Mouse (Mus musculus) heart, embryonic 13.5 days (tissue): ENCODE measurements around the gene Scamp4. TPM values are rescaled to one million over a fixed set of nuclear protein-coding genes. Genes with fewer than 3 reads are reported as not detected.

Experiments
- ATAC-seq: fragments of 200-750 bp; cut with Nextera tagmentation; 2 replicates; pipeline ENCODE4 v1.8.0; 2017; ENCODE audit warnings: moderate TSS enrichment; ENCODE audit not compliant: insufficient number of reproducible peaks, low FRiP score, low TSS enrichment; ENCODE audit errors: extremely low read depth
- H3K27ac ChIP-seq: fragments of 300-500 bp; sonication (generic); replicated peaks from 2 replicates; pipeline ENCODE4 v1.5.1; 2015; ENCODE audit warnings: moderate library complexity, mild to moderate bottlenecking, inconsistent platforms
- H3K27me3 ChIP-seq: fragments of 300-500 bp; sonication (generic); replicated peaks from 2 replicates; pipeline ENCODE4 v1.6.1; 2015; ENCODE audit warnings: mild to moderate bottlenecking, inconsistent platforms
- H3K36me3 ChIP-seq: fragments of 300-500 bp; sonication (generic); 2 replicates; pipeline ENCODE4 v1.6.1; 2015; ENCODE audit warnings: mild to moderate bottlenecking, inconsistent platforms
- H3K4me1 ChIP-seq: fragments of 300-500 bp; sonication (generic); 2 replicates; pipeline ENCODE4 v1.6.1; 2015; ENCODE audit warnings: inconsistent platforms
- H3K4me2 ChIP-seq: fragments of 300-500 bp; sonication (generic); 2 replicates; pipeline ENCODE4 v1.6.1; 2015; ENCODE audit warnings: inconsistent platforms, mild to moderate bottlenecking, moderate library complexity
- H3K4me3 ChIP-seq: fragments of 300-500 bp; sonication (generic); 2 replicates; pipeline ENCODE4 v1.5.1; 2015; ENCODE audit warnings: moderate library complexity, mild to moderate bottlenecking, inconsistent platforms
- H3K9ac ChIP-seq: fragments of 300-500 bp; sonication (generic); 2 replicates; pipeline ENCODE4 v1.6.1; 2015; ENCODE audit warnings: inconsistent platforms, mild to moderate bottlenecking, moderate library complexity
- H3K9me3 ChIP-seq: fragments of 300-500 bp; sonication (generic); 2 replicates; pipeline ENCODE4 v1.6.1; 2016; ENCODE audit warnings: inconsistent platforms
- WGBS: fragments of 180-500 bp; shearing (Covaris S2); methylation state at CpG from one replicate; pipeline ENCODE4 v1.1.7; 2015; ENCODE audit warnings: mixed read lengths; 5-methylcytosine and 5-hydroxymethylcytosine counted together
- polyA plus RNA-seq: library from polyadenylated mRNA; unstranded; fragments of >200 nt; fragmentation: Nextera tagmentation; extraction: Ambion mirVana; gene quantifications from 2 replicates; pipeline ENCODE4 v1.2.1, GENCODE M21; 2015

Gene Scamp4
- polyA plus RNA-seq, 1 experiment from 2014 or later = 65.9 TPM

GRCm38 (mm10) chr10:80570419-80570818 lies 32.3 kb upstream of the Scamp4 start:
- Histone ChIP-seq H3K4me1 (peaks cover 71% of the 10 kb centered on the region), H3K9me3 (no peaks in the 10 kb centered on the region), H3K27ac (no peak overlapping the region), H3K27me3 (no peaks in the 10 kb centered on the region), H3K4me3 (peak overlapping the region; percentile 36), H3K4me2 (peak overlapping the region; percentile 59), H3K36me3 (peaks cover 20% of the 10 kb centered on the region), H3K9ac (peak overlapping the region; percentile 77)
- ATAC-seq = no peak
- 78% methylated on average over 10 of the region's 10 CpGs for WGBS

GRCm38 (mm10) chr10:80570871-80571836 lies 31.5 kb upstream of the Scamp4 start:
- WGBS = 22% methylated on average over 30 of the region's 30 CpGs

GRCm38 (mm10) chr10:80572477-80572876 lies 30.2 kb upstream of the Scamp4 start:
- Histone ChIP-seq H3K27me3 (no peaks in the 10 kb centered on the region), H3K9me3 (no peaks in the 10 kb centered on the region), H3K36me3 (peaks cover 15% of the 10 kb centered on the region), H3K27ac (peak overlapping the region; percentile 48; the same call in 1 of the 2 replicates), H3K4me1 (peaks cover 70% of the 10 kb centered on the region), H3K4me2 (no peak overlapping the region), H3K9ac (peak overlapping the region; percentile 77; the same call in 1 of the 2 replicates), H3K4me3 (no peak overlapping the region)
- WGBS = 80% methylated on average over 2 of the region's 2 CpGs
- ATAC-seq = no peak

More at GRCm38 (mm10) chr10:80570871-80571836, 31.5 kb upstream of the Scamp4 start:
- H3K27me3 ChIP-seq = no peaks in the 10 kb centered on the region
- H3K4me1 ChIP-seq = peaks cover 77% of the 10 kb centered on the region
- peaks cover 16% of the 10 kb centered on the region for H3K36me3 ChIP-seq
- peak overlapping the region; percentile 36 for H3K4me3 ChIP-seq
- H3K9ac ChIP-seq = peak overlapping the region; percentile 77
- no peaks in the 10 kb centered on the region for H3K9me3 ChIP-seq
- H3K4me2 ChIP-seq = peak overlapping the region; percentile 59
- H3K27ac ChIP-seq = peak overlapping the region; percentile 58
- no peak for ATAC-seq

GRCm38 (mm10) chr10:80573944-80574343 lies 28.7 kb upstream of the Scamp4 start:
- peaks cover 75% of the 10 kb centered on the region for H3K4me1 ChIP-seq
- no peaks in the 10 kb centered on the region for H3K9me3 ChIP-seq
- peak overlapping the region; percentile 16; the same call in 1 of the 2 replicates for H3K4me2 ChIP-seq
- ATAC-seq = no peak
- peak overlapping the region; percentile 91 for H3K9ac ChIP-seq
- H3K27ac ChIP-seq = no peak overlapping the region
- H3K4me3 ChIP-seq = no peak overlapping the region
- 52% methylated on average over 9 of the region's 9 CpGs for WGBS
- peaks cover under 1% of the 10 kb centered on the region; the same call in 1 of the 2 replicates for H3K36me3 ChIP-seq
- H3K27me3 ChIP-seq = no peaks in the 10 kb centered on the region

- WGBS = 72% methylated on average over 3 of the region's 3 CpGs
- ATAC-seq = no peak
- Histone ChIP-seq H3K4me1 (peaks cover 77% of the 10 kb centered on the region), H3K4me3 (peak overlapping the region; percentile 90; the same call in 1 of the 2 replicates), H3K36me3 (no peaks in the 10 kb centered on the region), H3K27ac (no peak overlapping the region), H3K9ac (peak overlapping the region; percentile 91), H3K4me2 (peak overlapping the region; percentile 97), H3K9me3 (no peaks in the 10 kb centered on the region), H3K27me3 (no peaks in the 10 kb centered on the region)
Observed at GRCm38 (mm10) chr10:80574896-80575295, 27.8 kb upstream of the Scamp4 start.

GRCm38 (mm10) chr10:80575925-80576324 lies 26.7 kb upstream of the Scamp4 start:
- peak overlapping the region; percentile 90 for H3K4me3 ChIP-seq
- no peaks in the 10 kb centered on the region for H3K27me3 ChIP-seq
- ATAC-seq = no peak
- H3K4me2 ChIP-seq = peak overlapping the region; percentile 97
- 0 out of 2 replicates have a peak overlapping the region, but pooled peaks have one; percentile 91 for H3K27ac ChIP-seq
- peaks cover 67% of the 10 kb centered on the region for H3K4me1 ChIP-seq
- peak overlapping the region; percentile 91 for H3K9ac ChIP-seq
- WGBS = 13% methylated on average over 17 of the region's 17 CpGs
- H3K36me3 ChIP-seq = peaks cover 1% of the 10 kb centered on the region; the same call in 1 of the 2 replicates
- H3K9me3 ChIP-seq = no peaks in the 10 kb centered on the region

GRCm38 (mm10) chr10:80576351-80577194 lies 26.1 kb upstream of the Scamp4 start:
- H3K27ac ChIP-seq = peak overlapping the region; percentile 91
- peaks cover 7% of the 10 kb centered on the region for H3K36me3 ChIP-seq
- WGBS = under 1% methylated on average over 83 of the region's 96 CpGs
- peak overlapping the region; percentile 97 for H3K4me2 ChIP-seq
- no peaks in the 10 kb centered on the region for H3K9me3 ChIP-seq
- peak overlapping the region; percentile 91 for H3K9ac ChIP-seq
- peak overlapping the region; percentile 90 for H3K4me3 ChIP-seq
- peaks cover 60% of the 10 kb centered on the region for H3K4me1 ChIP-seq
- no peaks in the 10 kb centered on the region for H3K27me3 ChIP-seq
- ATAC-seq = no peak

GRCm38 (mm10) chr10:80577195-80578130 lies 25.2 kb upstream of the Scamp4 start, which contains the start of gene Klf16:
Gene Klf16, minus strand, starts transcription at chr10:80577321.
- WGBS = under 1% methylated on average over 81 of the region's 97 CpGs
- no peaks in the 10 kb centered on the region for H3K27me3 ChIP-seq
- peak within 1 kb of the TSS; percentile 91 for H3K9ac ChIP-seq
- ATAC-seq = peak; percentile 83
- no peaks in the 10 kb centered on the region for H3K9me3 ChIP-seq
- peak within 1 kb of the TSS; percentile 91 for H3K27ac ChIP-seq
- H3K4me1 ChIP-seq = peaks cover 51% of the 10 kb centered on the region
- peaks cover 15% of the 10 kb centered on the region for H3K36me3 ChIP-seq
- H3K4me2 ChIP-seq = peak within 1 kb of the TSS; percentile 97
- peak within 1 kb of the TSS; percentile 90 for H3K4me3 ChIP-seq

- H3K4me1 ChIP-seq = peaks cover 44% of the 10 kb centered on the region
- H3K36me3 ChIP-seq = peaks cover 20% of the 10 kb centered on the region
- peak overlapping the region; percentile 91 for H3K27ac ChIP-seq
- WGBS = under 1% methylated on average over 29 of the region's 29 CpGs
- peak overlapping the region; percentile 90 for H3K4me3 ChIP-seq
- peak overlapping the region; percentile 91 for H3K9ac ChIP-seq
- peak overlapping the region; percentile 97 for H3K4me2 ChIP-seq
- no peaks in the 10 kb centered on the region for H3K9me3 ChIP-seq
- ATAC-seq = peak; percentile 14
- no peaks in the 10 kb centered on the region for H3K27me3 ChIP-seq
Observed at GRCm38 (mm10) chr10:80578131-80578750, 24.4 kb upstream of the Scamp4 start.

GRCm38 (mm10) chr10:80578911-80579310 lies 23.8 kb upstream of the Scamp4 start:
- H3K4me3 ChIP-seq = peak overlapping the region; percentile 90

More at GRCm38 (mm10) chr10:80578911-80579310, 23.8 kb upstream of the Scamp4 start:
- no peak for ATAC-seq
- H3K27ac ChIP-seq = peak overlapping the region; percentile 91
- peaks cover 40% of the 10 kb centered on the region for H3K4me1 ChIP-seq
- H3K9me3 ChIP-seq = no peaks in the 10 kb centered on the region
- H3K9ac ChIP-seq = peak overlapping the region; percentile 91
- 8% methylated on average over 8 of the region's 8 CpGs for WGBS
- peak overlapping the region; percentile 97 for H3K4me2 ChIP-seq
- H3K27me3 ChIP-seq = no peaks in the 10 kb centered on the region
- H3K36me3 ChIP-seq = peaks cover 26% of the 10 kb centered on the region
